Mouse (Mus musculus): ENCODE measurements around the gene Olfr57. TPM values are rescaled to one million over a fixed set of nuclear protein-coding genes. Genes with fewer than 3 reads are reported as not detected.
"Not testable (repeated sequence)": the region's sequence is repeated elsewhere in the genome, so short reads cannot be mapped to it uniquely, and the experiment has no call there.

Gene Olfr57
- not detected for total RNA-seq (2021)

GRCm38 (mm10) chr10:79028441-79028840 is at the start of gene Olfr57:
Gene Olfr57, plus strand, starts transcription at chr10:79028741.
- no peak for DNase-seq
- intact Hi-C loops (cut with DNase I), result no loop called here

GRCm38 (mm10) chr10:78980750-78981149 is 47.8 kb upstream of the Olfr57 start, which contains the start of gene Olfr1352:
Gene Olfr1352, plus strand, starts transcription at chr10:78981050.
- no peak for DNase-seq
- intact Hi-C loops (cut with DNase I), result no loop called here

- intact Hi-C loops (cut with DNase I), result no loop called here
- DNase-seq, result no peak
Measured at GRCm38 (mm10) chr10:79012172-79012571, 16.4 kb upstream of the Olfr57 start, which contains the start of gene Olfr1351. Gene Olfr1351, plus strand, starts transcription at chr10:79012472.

GRCm38 (mm10) chr10:79042457-79042856 is 13.9 kb downstream of the Olfr57 start:
- DNase-seq; intact Hi-C loops (cut with DNase I): not testable (repeated sequence)

GRCm38 (mm10) chr10:79057370-79057769 is 28.8 kb downstream of the Olfr57 start:
- DNase-seq; intact Hi-C loops (cut with DNase I): not testable (repeated sequence)

Other genes with a start within 250 kb of the Olfr57 start
- gene Slc1a6, start 248.2 kb upstream of the Olfr57 start, total RNA-seq (2021), result 10 to 100 TPM; 15.7 to 18.1 TPM
- not detected for gene Olfr1356, start 176.6 kb upstream of the Olfr57 start, total RNA-seq (2021)
- gene Olfr1355, start 153.2 kb upstream of the Olfr57 start, total RNA-seq (2021), result not detected
- not detected for gene Olfr1354, start 115.6 kb upstream of the Olfr57 start, total RNA-seq (2021)
- gene Olfr8, start 78.1 kb upstream of the Olfr57 start, total RNA-seq (2021), result not detected
- not detected for gene Olfr1353, start 65.4 kb upstream of the Olfr57 start, total RNA-seq (2021)
- gene Olfr1352, start 47.7 kb upstream of the Olfr57 start, total RNA-seq (2021), result not detected
- gene Olfr1351, start 16.3 kb upstream of the Olfr57 start, total RNA-seq (2021), result not detected
- gene 2610008E11Rik, start 68.9 kb downstream of the Olfr57 start, total RNA-seq (2021), result 10 to 100 TPM; 36.3 to 40.5 TPM
- not detected for gene Vmn2r80, start 120.0 kb downstream of the Olfr57 start, total RNA-seq (2021)
- not detected for gene Vmn2r81, start 219.0 kb downstream of the Olfr57 start, total RNA-seq (2021)

Measured in left cerebral cortex, postnatal 4 days (tissue).